Mouse (Mus musculus): ENCODE data around the gene Gabrd. TPM values are rescaled to one million over a fixed set of nuclear protein-coding genes. Genes with fewer than 3 reads are reported as not detected.
A peak's percentile ranks its signal among the peaks of the same experiment; 100 is the strongest.
"Not testable (repeated sequence)": the region's sequence is repeated elsewhere in the genome, so short reads cannot be mapped to it uniquely, and the experiment has no call there.

Gene Gabrd
- polyA plus RNA-seq (2015; fragmentation: Nextera tagmentation; extraction: Ambion mirVana) = 0.17 TPM in 1 of 2 replicates, not detected in the other

GRCm38 (mm10) chr4:155397511-155398221, at the start of gene Gabrd:
Gene Gabrd (minus strand): TSS chr4:155398112.
- no peak; the same call in 1 of the 2 replicates for ATAC-seq (ENCODE audit: extremely low read depth, insufficient number of reproducible peaks, low FRiP score, low TSS enrichment)

GRCm38 (mm10) chr4:155442808-155443207, 44.9 kb upstream of the Gabrd start:
- Histone ChIP-seq H3K27me3 (replicated peaks) (0 out of 2 replicates have a peak, but pooled peaks cover 3% of the 10 kb centered on the region), H3K36me3 (no peaks in the 10 kb centered on the region), H3K9ac (no peak overlapping the region), H3K9me3 (no peaks in the 10 kb centered on the region), H3K27ac (replicated peaks) (no peak overlapping the region), H3K4me2 (no peak overlapping the region), H3K4me1 (no peaks in the 10 kb centered on the region), H3K4me3 (no peak overlapping the region)
- WGBS = 60% methylated on average over 3 of the region's 3 CpGs
- no peak for ATAC-seq (ENCODE audit: extremely low read depth, insufficient number of reproducible peaks, low FRiP score, low TSS enrichment)

More at GRCm38 (mm10) chr4:155397511-155398221, at the start of gene Gabrd:
- H3K36me3 ChIP-seq = no peaks in the 10 kb centered on the region
- peak within 1 kb of the TSS; percentile 46 for H3K4me3 ChIP-seq
- H3K27ac ChIP-seq (replicated peaks) = no peak within 1 kb of the TSS
- WGBS = 1% methylated on average over 47 of the region's 57 CpGs
- H3K4me2 ChIP-seq = peak within 1 kb of the TSS; percentile 80
- peaks cover 7% of the 10 kb centered on the region; the same call in 1 of the 2 replicates for H3K4me1 ChIP-seq
- H3K9me3 ChIP-seq = no peaks in the 10 kb centered on the region
- no peak within 1 kb of the TSS for H3K9ac ChIP-seq
- peaks cover 88% of the 10 kb centered on the region for H3K27me3 ChIP-seq (replicated peaks)

GRCm38 (mm10) chr4:155433993-155434392, 36.1 kb upstream of the Gabrd start:
- no peak for ATAC-seq (ENCODE audit: extremely low read depth, insufficient number of reproducible peaks, low FRiP score, low TSS enrichment)
- Histone ChIP-seq H3K4me3 (no peak overlapping the region), H3K4me2 (no peak overlapping the region), H3K9ac (no peak overlapping the region), H3K27ac (replicated peaks) (no peak overlapping the region), H3K27me3 (replicated peaks) (no peaks in the 10 kb centered on the region; the same call in 1 of the 2 replicates), H3K36me3 (no peaks in the 10 kb centered on the region), H3K9me3 (no peaks in the 10 kb centered on the region), H3K4me1 (no peaks in the 10 kb centered on the region)
- 57% methylated on average over 5 of the region's 5 CpGs for WGBS

GRCm38 (mm10) chr4:155432358-155432757, 34.4 kb upstream of the Gabrd start:
- H3K4me1 ChIP-seq = no peaks in the 10 kb centered on the region
- no peaks in the 10 kb centered on the region for H3K36me3 ChIP-seq
- no peak overlapping the region for H3K4me2 ChIP-seq
- H3K27me3 ChIP-seq (replicated peaks) = no peaks in the 10 kb centered on the region; the same call in 1 of the 2 replicates
- H3K4me3 ChIP-seq = no peak overlapping the region
- ATAC-seq (ENCODE audit: extremely low read depth, insufficient number of reproducible peaks, low FRiP score, low TSS enrichment) = no peak
- H3K9ac ChIP-seq = no peak overlapping the region
- H3K27ac ChIP-seq (replicated peaks) = no peak overlapping the region
- WGBS = 62% methylated on average over 6 of the region's 6 CpGs
- no peaks in the 10 kb centered on the region for H3K9me3 ChIP-seq

- Histone ChIP-seq H3K27ac (replicated peaks) (no peak overlapping the region), H3K9ac (no peak overlapping the region), H3K4me3 (no peak overlapping the region), H3K9me3 (no peaks in the 10 kb centered on the region), H3K4me1 (no peaks in the 10 kb centered on the region), H3K27me3 (replicated peaks) (no peaks in the 10 kb centered on the region), H3K4me2 (no peak overlapping the region), H3K36me3 (no peaks in the 10 kb centered on the region)
- 72% methylated on average over 3 of the region's 3 CpGs for WGBS
- ATAC-seq (ENCODE audit: extremely low read depth, insufficient number of reproducible peaks, low FRiP score, low TSS enrichment) = no peak
These were observed 31.3 kb upstream of the Gabrd start for GRCm38 (mm10) chr4:155429202-155429601.

- Histone ChIP-seq H3K4me2 (no peak overlapping the region), H3K9me3 (no peaks in the 10 kb centered on the region), H3K9ac (no peak overlapping the region), H3K27me3 (replicated peaks) (no peaks in the 10 kb centered on the region; the same call in 1 of the 2 replicates), H3K4me3 (no peak overlapping the region), H3K4me1 (no peaks in the 10 kb centered on the region), H3K36me3 (no peaks in the 10 kb centered on the region), H3K27ac (replicated peaks) (no peak overlapping the region)
- ATAC-seq (ENCODE audit: extremely low read depth, insufficient number of reproducible peaks, low FRiP score, low TSS enrichment) = no peak
These were observed 30.5 kb upstream of the Gabrd start for GRCm38 (mm10) chr4:155428442-155428841.

GRCm38 (mm10) chr4:155426272-155426671, 28.4 kb upstream of the Gabrd start:
- H3K4me1 ChIP-seq = no peaks in the 10 kb centered on the region

GRCm38 (mm10) chr4:155423988-155424387, 26.1 kb upstream of the Gabrd start:
- H3K27me3 ChIP-seq (replicated peaks) = no peaks in the 10 kb centered on the region; the same call in 1 of the 2 replicates
- H3K27ac ChIP-seq (replicated peaks) = no peak overlapping the region
- H3K9ac ChIP-seq = no peak overlapping the region
- WGBS = 71% methylated on average over 5 of the region's 5 CpGs
- no peaks in the 10 kb centered on the region for H3K9me3 ChIP-seq
- H3K4me3 ChIP-seq = no peak overlapping the region
- H3K4me1 ChIP-seq = no peaks in the 10 kb centered on the region
- no peak for ATAC-seq (ENCODE audit: extremely low read depth, insufficient number of reproducible peaks, low FRiP score, low TSS enrichment)
- H3K4me2 ChIP-seq = no peak overlapping the region
- H3K36me3 ChIP-seq = no peaks in the 10 kb centered on the region

More at GRCm38 (mm10) chr4:155426272-155426671, 28.4 kb upstream of the Gabrd start:
- H3K4me2 ChIP-seq = no peak overlapping the region
- no peak overlapping the region for H3K4me3 ChIP-seq
- no peak overlapping the region for H3K9ac ChIP-seq
- no peak for ATAC-seq (ENCODE audit: extremely low read depth, insufficient number of reproducible peaks, low FRiP score, low TSS enrichment)
- WGBS = 73% methylated on average over 6 of the region's 6 CpGs
- H3K36me3 ChIP-seq = no peaks in the 10 kb centered on the region
- no peaks in the 10 kb centered on the region for H3K9me3 ChIP-seq
- H3K27me3 ChIP-seq (replicated peaks) = no peaks in the 10 kb centered on the region; the same call in 1 of the 2 replicates
- H3K27ac ChIP-seq (replicated peaks) = no peak overlapping the region

- not testable (repeated sequence) for H3K9me3 ChIP-seq; H3K36me3 ChIP-seq; H3K27me3 ChIP-seq (replicated peaks); ATAC-seq (ENCODE audit: extremely low read depth, insufficient number of reproducible peaks, low FRiP score, low TSS enrichment); H3K9ac ChIP-seq; H3K27ac ChIP-seq (replicated peaks); H3K4me2 ChIP-seq; H3K4me3 ChIP-seq; H3K4me1 ChIP-seq
- WGBS = 76% methylated on average over 21 of the region's 30 CpGs
These were observed 23.8 kb upstream of the Gabrd start for GRCm38 (mm10) chr4:155421412-155422370.

GRCm38 (mm10) chr4:155420137-155420536, 22.2 kb upstream of the Gabrd start:
- Histone ChIP-seq H3K4me3 (no peak overlapping the region), H3K27me3 (replicated peaks) (no peaks in the 10 kb centered on the region; the same call in 1 of the 2 replicates), H3K9me3 (no peaks in the 10 kb centered on the region), H3K9ac (no peak overlapping the region), H3K36me3 (no peaks in the 10 kb centered on the region), H3K4me1 (no peaks in the 10 kb centered on the region), H3K27ac (replicated peaks) (no peak overlapping the region), H3K4me2 (no peak overlapping the region)
- no peak for ATAC-seq (ENCODE audit: extremely low read depth, insufficient number of reproducible peaks, low FRiP score, low TSS enrichment)
- 81% methylated on average over 3 of the region's 3 CpGs for WGBS

- ATAC-seq (ENCODE audit: extremely low read depth, insufficient number of reproducible peaks, low FRiP score, low TSS enrichment) = no peak
- 69% methylated on average over 9 of the region's 9 CpGs for WGBS
- Histone ChIP-seq H3K4me1 (no peaks in the 10 kb centered on the region), H3K4me3 (no peak overlapping the region), H3K4me2 (no peak overlapping the region), H3K27me3 (replicated peaks) (no peaks in the 10 kb centered on the region), H3K36me3 (no peaks in the 10 kb centered on the region), H3K27ac (replicated peaks) (no peak overlapping the region), H3K9me3 (no peaks in the 10 kb centered on the region), H3K9ac (no peak overlapping the region)
These were observed 16.8 kb upstream of the Gabrd start for GRCm38 (mm10) chr4:155414656-155415235.
